Mouse (Mus musculus) liver, adult (tissue): ENCODE measurements around the gene Tiam1.

ENCODE experiments used
- GATA4 ChIP-seq: IDR thresholded peaks from 2 replicates; pipeline ENCODE4 v1.6.1; 2014; ENCODE audit warnings: mild to moderate bottlenecking, low read length; ENCODE audit not compliant: insufficient replicate concordance

Gene Tiam1

GRCm38 (mm10) chr16:89950251-89950650, 193.3 kb downstream of the Tiam1 start:
- TF ChIP-seq GATA4 = no peak

- no peak for TF ChIP-seq GATA4
Measured at GRCm38 (mm10) chr16:89948040-89948439, 195.5 kb downstream of the Tiam1 start.

- no peak for TF ChIP-seq GATA4
Measured at GRCm38 (mm10) chr16:89946816-89947215, 196.8 kb downstream of the Tiam1 start.

- TF ChIP-seq GATA4 = no peak
Measured at GRCm38 (mm10) chr16:89944604-89945283, 198.8 kb downstream of the Tiam1 start.

GRCm38 (mm10) chr16:89944050-89944449, 199.5 kb downstream of the Tiam1 start:
- TF ChIP-seq GATA4 = no peak

GRCm38 (mm10) chr16:89943267-89943971, 200.2 kb downstream of the Tiam1 start:
- TF ChIP-seq GATA4 = no peak

GRCm38 (mm10) chr16:89940696-89941095, 202.9 kb downstream of the Tiam1 start:
- no peak for TF ChIP-seq GATA4

- TF ChIP-seq GATA4 = no peak
Measured at GRCm38 (mm10) chr16:89938277-89938676, 205.3 kb downstream of the Tiam1 start.

GRCm38 (mm10) chr16:89936571-89936970, 207.0 kb downstream of the Tiam1 start:
- TF ChIP-seq GATA4 = no peak

GRCm38 (mm10) chr16:89935398-89935797, 208.2 kb downstream of the Tiam1 start:
- no peak for TF ChIP-seq GATA4

GRCm38 (mm10) chr16:89934616-89935015, 209.0 kb downstream of the Tiam1 start:
- TF ChIP-seq GATA4 = no peak

- TF ChIP-seq GATA4 = no peak
Measured at GRCm38 (mm10) chr16:89933976-89934375, 209.6 kb downstream of the Tiam1 start.

GRCm38 (mm10) chr16:89928611-89929010, 215.0 kb downstream of the Tiam1 start:
- TF ChIP-seq GATA4 = no peak

- TF ChIP-seq GATA4 = no peak
Measured at GRCm38 (mm10) chr16:89924249-89924890, 219.2 kb downstream of the Tiam1 start.

GRCm38 (mm10) chr16:89923311-89923710, 220.3 kb downstream of the Tiam1 start:
- TF ChIP-seq GATA4 = no peak

GRCm38 (mm10) chr16:89922458-89922857, 221.1 kb downstream of the Tiam1 start:
- no peak for TF ChIP-seq GATA4
